Mouse (Mus musculus): ENCODE results near the gene Ascc1.
A peak's percentile ranks its signal among the peaks of the same experiment; 100 is the strongest.

The Ascc1 gene

GRCm38 (mm10) chr10:60080171-60080570 is 77.6 kb downstream of the Ascc1 start:
- no peak for DNase-seq (ENCODE audit: low read depth, low spot score)

- DNase-seq (ENCODE audit: low read depth, low spot score) = no peak
Observed at GRCm38 (mm10) chr10:60080601-60080981, 78.0 kb downstream of the Ascc1 start.

- DNase-seq (ENCODE audit: low read depth, low spot score) = no peak
Observed at GRCm38 (mm10) chr10:60080982-60081825, 78.6 kb downstream of the Ascc1 start.

GRCm38 (mm10) chr10:60081905-60082304 is 79.3 kb downstream of the Ascc1 start:
- peak; percentile 42 for DNase-seq (ENCODE audit: low read depth, low spot score)

GRCm38 (mm10) chr10:60084065-60084464 is 81.5 kb downstream of the Ascc1 start:
- DNase-seq (ENCODE audit: low read depth, low spot score) = no peak

GRCm38 (mm10) chr10:60092311-60092710 is 89.7 kb downstream of the Ascc1 start:
- no peak for DNase-seq (ENCODE audit: low read depth, low spot score)

GRCm38 (mm10) chr10:60093751-60094150 is 91.1 kb downstream of the Ascc1 start:
- DNase-seq (ENCODE audit: low read depth, low spot score) = no peak

- DNase-seq (ENCODE audit: low read depth, low spot score) = no peak
Observed at GRCm38 (mm10) chr10:60095558-60095957, 93.0 kb downstream of the Ascc1 start.

- no peak for DNase-seq (ENCODE audit: low read depth, low spot score)
Observed at GRCm38 (mm10) chr10:60096302-60096701, 93.7 kb downstream of the Ascc1 start.

- no peak for DNase-seq (ENCODE audit: low read depth, low spot score)
Observed at GRCm38 (mm10) chr10:60097146-60097545, 94.5 kb downstream of the Ascc1 start.

- no peak for DNase-seq (ENCODE audit: low read depth, low spot score)
Observed at GRCm38 (mm10) chr10:60097774-60098173, 95.2 kb downstream of the Ascc1 start.

GRCm38 (mm10) chr10:60105391-60106145 is 103.0 kb downstream of the Ascc1 start:
- no peak for DNase-seq (ENCODE audit: low read depth, low spot score)

GRCm38 (mm10) chr10:60106146-60106530 is 103.5 kb downstream of the Ascc1 start, which contains the start of gene Spock2:
Gene Spock2, plus strand, starts transcription at chr10:60106219.
- peak; percentile 80 for DNase-seq (ENCODE audit: low read depth, low spot score)

- DNase-seq (ENCODE audit: low read depth, low spot score) = no peak
Observed at GRCm38 (mm10) chr10:60106531-60107186, 104.1 kb downstream of the Ascc1 start.

- DNase-seq (ENCODE audit: low read depth, low spot score) = no peak
Observed at GRCm38 (mm10) chr10:60107448-60107847, 104.8 kb downstream of the Ascc1 start.

GRCm38 (mm10) chr10:60108321-60109111 is 105.9 kb downstream of the Ascc1 start:
- no peak for DNase-seq (ENCODE audit: low read depth, low spot score)

GRCm38 (mm10) chr10:60109336-60109735 is 106.7 kb downstream of the Ascc1 start:
- DNase-seq (ENCODE audit: low read depth, low spot score) = no peak

- DNase-seq (ENCODE audit: low read depth, low spot score) = no peak
Observed at GRCm38 (mm10) chr10:60109989-60110388, 107.4 kb downstream of the Ascc1 start.

- no peak for DNase-seq (ENCODE audit: low read depth, low spot score)
Observed at GRCm38 (mm10) chr10:60110908-60111475, 108.4 kb downstream of the Ascc1 start.

GRCm38 (mm10) chr10:60113965-60114690 is 111.5 kb downstream of the Ascc1 start:
- DNase-seq (ENCODE audit: low read depth, low spot score) = no peak

All from telencephalon, adult 2 months (tissue).